Mouse (Mus musculus) gastrocnemius, postnatal 10 days (tissue): ENCODE measurements around the gene Cacnb2. TPM values are rescaled to one million over a fixed set of nuclear protein-coding genes. Genes with fewer than 3 reads are reported as not detected.

Experiments used
- DNase-seq: peaks from one replicate; pipeline ENCODE4 v3.0.0; 2021; ENCODE audit warnings: mixed read lengths
- total RNA-seq, 2 experiments: library from RNA; stranded (reverse); gene quantifications; 2 replicates each; pipeline ENCODE4 v1.2.3; 2021

Cacnb2 gene
- total RNA-seq, 2 experiments from 2014 or later = 1.6 to 1.8 TPM

- no peak for DNase-seq
Measured at GRCm38 (mm10) chr2:14774857-14775495, 172.1 kb downstream of the Cacnb2 start.

- DNase-seq = no peak
Measured at GRCm38 (mm10) chr2:14787983-14788382, 185.1 kb downstream of the Cacnb2 start.

GRCm38 (mm10) chr2:14801446-14802046 is 198.7 kb downstream of the Cacnb2 start:
- DNase-seq = no peak

- DNase-seq = no peak
Measured at GRCm38 (mm10) chr2:14807650-14808347, 204.9 kb downstream of the Cacnb2 start.

GRCm38 (mm10) chr2:14814977-14815376 is 212.1 kb downstream of the Cacnb2 start:
- DNase-seq = no peak

GRCm38 (mm10) chr2:14818651-14819050 is 215.8 kb downstream of the Cacnb2 start:
- DNase-seq = no peak

- no peak for DNase-seq
Measured at GRCm38 (mm10) chr2:14820946-14821345, 218.1 kb downstream of the Cacnb2 start.

GRCm38 (mm10) chr2:14823105-14823504 is 220.2 kb downstream of the Cacnb2 start:
- DNase-seq = no peak

- DNase-seq = no peak
Measured at GRCm38 (mm10) chr2:14823816-14824348, 221.0 kb downstream of the Cacnb2 start.

- DNase-seq = no peak
Measured at GRCm38 (mm10) chr2:14825146-14825545, 222.3 kb downstream of the Cacnb2 start.

GRCm38 (mm10) chr2:14829451-14829850 is 226.6 kb downstream of the Cacnb2 start:
- no peak for DNase-seq

- DNase-seq = no peak
Measured at GRCm38 (mm10) chr2:14831308-14831707, 228.4 kb downstream of the Cacnb2 start.

- no peak for DNase-seq
Measured at GRCm38 (mm10) chr2:14834700-14835317, 231.9 kb downstream of the Cacnb2 start.

GRCm38 (mm10) chr2:14841272-14841671 is 238.4 kb downstream of the Cacnb2 start:
- no peak for DNase-seq

GRCm38 (mm10) chr2:14846727-14847126 is 243.8 kb downstream of the Cacnb2 start:
- DNase-seq = no peak

GRCm38 (mm10) chr2:14847188-14847587 is 244.3 kb downstream of the Cacnb2 start:
- DNase-seq = no peak

GRCm38 (mm10) chr2:14850831-14851230 is 247.9 kb downstream of the Cacnb2 start:
- no peak for DNase-seq

- DNase-seq = no peak
Measured at GRCm38 (mm10) chr2:14851383-14851782, 248.5 kb downstream of the Cacnb2 start.

GRCm38 (mm10) chr2:14854054-14854453 is 251.2 kb downstream of the Cacnb2 start:
- no peak for DNase-seq

- no peak for DNase-seq
Measured at GRCm38 (mm10) chr2:14858301-14858700, 255.4 kb downstream of the Cacnb2 start.

- no peak for DNase-seq
Measured at GRCm38 (mm10) chr2:14860350-14860749, 257.5 kb downstream of the Cacnb2 start.

- DNase-seq = no peak
Measured at GRCm38 (mm10) chr2:14861613-14862012, 258.7 kb downstream of the Cacnb2 start.

- DNase-seq = no peak
Measured at GRCm38 (mm10) chr2:14862981-14863380, 260.1 kb downstream of the Cacnb2 start.
